In genomic region chr12:108292957-108293356, GRCm38 (mm10) we compare ENCODE assay signal across 8 mouse cellular contexts. TPM values are rescaled to one million over a fixed set of nuclear protein-coding genes. Genes with fewer than 3 reads are reported as not detected.
DNase-seq lines count a peak whose midpoint lies in the region; ATAC-seq lines count a peak whose summit lies in the region.

No protein-coding gene starts in this region.

- 0 out of 2 replicates have a peak, but pooled peaks cover 3% of the 10 kb centered on the region for H3K27me3 ChIP-seq in intestine, embryonic 15.5 days (replicated peaks)
- H3K27me3 ChIP-seq in limb, embryonic 11.5 days (ENCODE audit: control insufficient read depth, insufficient read depth, low read length) = no peaks in the 10 kb centered on the region
- no peaks in the 10 kb centered on the region for H3K27me3 ChIP-seq in midbrain, embryonic 12.5 days
- no peaks in the 10 kb centered on the region for H3K27me3 ChIP-seq in stomach, embryonic 14.5 days (ENCODE audit: control insufficient read depth, insufficient read depth, low read length)

- ATAC-seq in intestine, embryonic 15.5 days = peak; percentile 84
- ATAC-seq in limb, embryonic 11.5 days (ENCODE audit: insufficient number of reproducible peaks, low FRiP score, low TSS enrichment, low read depth) = no peak
- ATAC-seq in midbrain, embryonic 12.5 days (ENCODE audit: low FRiP score, low read depth) = peak; percentile 42
- ATAC-seq in stomach, embryonic 14.5 days (ENCODE audit: insufficient number of reproducible peaks, insufficient read depth, low FRiP score, low read depth) = peak; percentile 46; the same call in 1 of the 2 replicates

- peak; percentile 19 to 50 for DNase-seq in spleen, adult 18-20 months
- no peak for DNase-seq in spleen, adult 12 weeks (ENCODE audit: low spot score)
- DNase-seq in cerebellum, postnatal 4 days (ENCODE audit: low spot score in 2 of 2) = peak; percentile 70 to 74
- peak; percentile 74 for DNase-seq in gastrocnemius, postnatal 10 days
- DNase-seq in limb, embryonic 11.5 days (ENCODE audit: low spot score) = peak; percentile 86

- H3K36me3 ChIP-seq in intestine, embryonic 15.5 days = no peaks in the 10 kb centered on the region
- H3K36me3 ChIP-seq in limb, embryonic 11.5 days (ENCODE audit: control insufficient read depth, insufficient read depth, low read length) = no peaks in the 10 kb centered on the region
- H3K36me3 ChIP-seq in midbrain, embryonic 12.5 days = no peaks in the 10 kb centered on the region
- H3K36me3 ChIP-seq in stomach, embryonic 14.5 days (ENCODE audit: control insufficient read depth, insufficient read depth, low read length) = no peaks in the 10 kb centered on the region

- 6% methylated on average over 8 of the region's 8 CpGs for WGBS in intestine, embryonic 15.5 days
- WGBS in limb, embryonic 11.5 days = 6% methylated on average over 8 of the region's 8 CpGs
- WGBS in midbrain, embryonic 12.5 days = 6% methylated on average over 8 of the region's 8 CpGs
- 2% methylated on average over 8 of the region's 8 CpGs for WGBS in stomach, embryonic 14.5 days

- no peak overlapping the region for H3K27ac ChIP-seq in intestine, embryonic 15.5 days
- H3K27ac ChIP-seq in limb, embryonic 11.5 days (replicated peaks; ENCODE audit: low read depth, low read length) = no peak overlapping the region
- H3K27ac ChIP-seq in midbrain, embryonic 12.5 days (replicated peaks) = peak overlapping the region; percentile 52; the same call in 1 of the 2 replicates
- no peak overlapping the region for H3K27ac ChIP-seq in stomach, embryonic 14.5 days (ENCODE audit: low read length)

- H3K4me1 ChIP-seq in intestine, embryonic 15.5 days (replicated peaks) = peaks cover 9% of the 10 kb centered on the region; the same call in 1 of the 2 replicates
- peaks cover 8% of the 10 kb centered on the region; the same call in 1 of the 2 replicates for H3K4me1 ChIP-seq in limb, embryonic 11.5 days (ENCODE audit: control insufficient read depth, insufficient read depth, low read length)
- H3K4me1 ChIP-seq in midbrain, embryonic 12.5 days = peaks cover 13% of the 10 kb centered on the region
- H3K4me1 ChIP-seq in stomach, embryonic 14.5 days (ENCODE audit: control insufficient read depth, insufficient read depth, low read length) = no peaks in the 10 kb centered on the region

- H3K9me3 ChIP-seq in intestine, embryonic 15.5 days = no peaks in the 10 kb centered on the region
- H3K9me3 ChIP-seq in limb, embryonic 11.5 days (ENCODE audit: control insufficient read depth, low read length) = no peaks in the 10 kb centered on the region
- no peaks in the 10 kb centered on the region for H3K9me3 ChIP-seq in midbrain, embryonic 12.5 days
- H3K9me3 ChIP-seq in stomach, embryonic 14.5 days (ENCODE audit: control insufficient read depth, low read depth, low read length) = no peaks in the 10 kb centered on the region

- H3K4me2 ChIP-seq in intestine, embryonic 15.5 days (replicated peaks) = peak overlapping the region; percentile 37
- peak overlapping the region; percentile 29; the same call in 1 of the 2 replicates for H3K4me2 ChIP-seq in limb, embryonic 11.5 days (ENCODE audit: low read depth, severe bottlenecking)
- H3K4me2 ChIP-seq in midbrain, embryonic 12.5 days (replicated peaks) = peak overlapping the region; percentile 45
- no peak overlapping the region; the same call in 1 of the 2 replicates for H3K4me2 ChIP-seq in stomach, embryonic 14.5 days (replicated peaks; ENCODE audit: low read depth, low read length)

- H3K9ac ChIP-seq in intestine, embryonic 15.5 days = no peak overlapping the region
- no peak overlapping the region for H3K9ac ChIP-seq in limb, embryonic 11.5 days (ENCODE audit: low read length)
- H3K9ac ChIP-seq in midbrain, embryonic 12.5 days (replicated peaks) = no peak overlapping the region
- no peak overlapping the region for H3K9ac ChIP-seq in stomach, embryonic 14.5 days (replicated peaks; ENCODE audit: low read depth, low read length)

- H3K4me3 ChIP-seq in intestine, embryonic 15.5 days (replicated peaks) = no peak overlapping the region
- no peak overlapping the region for H3K4me3 ChIP-seq in limb, embryonic 11.5 days (ENCODE audit: low read depth, low read length)
- H3K4me3 ChIP-seq in midbrain, embryonic 12.5 days = no peak overlapping the region
- no peak overlapping the region for H3K4me3 ChIP-seq in stomach, embryonic 14.5 days (ENCODE audit: low read depth, low read length)

RNA-seq across cellular contexts. Expression of gene Hhipl1, which starts 13.1 kb away (rescaled TPM):
- total RNA-seq in gastrocnemius, postnatal 10 days (2021) = under 1 TPM; 0.38 to 0.54 TPM
- polyA plus RNA-seq in intestine, embryonic 15.5 days (2015; fragmentation: Nextera tagmentation; extraction: Ambion mirVana) = 0.55 and 0.69 TPM in 2 replicates
- polyA plus RNA-seq in limb, embryonic 11.5 days (2014; fragmentation: Nextera tagmentation; extraction: Ambion mirVana) = 0.09 and 0.32 TPM in 2 replicates
- 5.0 and 6.2 TPM in 2 replicates for polyA plus RNA-seq in midbrain, embryonic 12.5 days (2016; fragmentation: Nextera tagmentation; extraction: Ambion mirVana)
- polyA plus RNA-seq in stomach, embryonic 14.5 days (2014; fragmentation: Nextera tagmentation; extraction: Ambion mirVana) = 0.69 and 0.72 TPM in 2 replicates

RNA-seq across cellular contexts. Expression of gene Ccdc85c, which starts 17.7 kb away (rescaled TPM):
- total RNA-seq in gastrocnemius, postnatal 10 days (2021) = 1 to 10 TPM; 5.0 to 5.1 TPM
- 8.7 and 9.3 TPM in 2 replicates for polyA plus RNA-seq in intestine, embryonic 15.5 days (2015; fragmentation: Nextera tagmentation; extraction: Ambion mirVana)
- 7.2 and 7.3 TPM in 2 replicates for polyA plus RNA-seq in limb, embryonic 11.5 days (2014; fragmentation: Nextera tagmentation; extraction: Ambion mirVana)
- 17.0 and 21.6 TPM in 2 replicates for polyA plus RNA-seq in midbrain, embryonic 12.5 days (2016; fragmentation: Nextera tagmentation; extraction: Ambion mirVana)
- 8.9 and 10.2 TPM in 2 replicates for polyA plus RNA-seq in stomach, embryonic 14.5 days (2014; fragmentation: Nextera tagmentation; extraction: Ambion mirVana)

RNA-seq across cellular contexts. Expression of gene Cyp46a1, which starts 41.2 kb away (rescaled TPM):
- total RNA-seq in gastrocnemius, postnatal 10 days (2021) = 1 to 10 TPM; 1.1 to 1.5 TPM
- 5.3 and 5.4 TPM in 2 replicates for polyA plus RNA-seq in intestine, embryonic 15.5 days (2015; fragmentation: Nextera tagmentation; extraction: Ambion mirVana)
- 1.4 and 1.8 TPM in 2 replicates for polyA plus RNA-seq in limb, embryonic 11.5 days (2014; fragmentation: Nextera tagmentation; extraction: Ambion mirVana)
- polyA plus RNA-seq in midbrain, embryonic 12.5 days (2016; fragmentation: Nextera tagmentation; extraction: Ambion mirVana) = 21.8 and 24.1 TPM in 2 replicates
- 6.5 and 8.7 TPM in 2 replicates for polyA plus RNA-seq in stomach, embryonic 14.5 days (2014; fragmentation: Nextera tagmentation; extraction: Ambion mirVana)
